Mouse (Mus musculus) midbrain, embryonic 12.5 days (tissue): ENCODE measurements around the gene Gm11983. TPM values are rescaled to one million over a fixed set of nuclear protein-coding genes. Genes with fewer than 3 reads are reported as not detected.

Experiments used
- polyA plus RNA-seq: library from polyadenylated mRNA; unstranded; fragments of >200 nt; fragmentation: Nextera tagmentation; extraction: Ambion mirVana; gene quantifications from 2 replicates; pipeline ENCODE4 v1.2.1, GENCODE M21; 2016

Gene Gm11983
- polyA plus RNA-seq, 1 experiment from 2014 or later = not detected

Other genes with a start within 250 kb of the Gm11983 start
- gene Nacad, start 231.6 kb downstream of the Gm11983 start, polyA plus RNA-seq = 83.4 and 88.5 TPM in 2 replicates
- gene Tbrg4, start 211.6 kb downstream of the Gm11983 start, polyA plus RNA-seq = 42.9 and 46.1 TPM in 2 replicates
- not detected in 2 replicates for gene Wap, start 199.0 kb downstream of the Gm11983 start, polyA plus RNA-seq
- 5.1 and 6.3 TPM in 2 replicates for gene Ramp3, start 179.1 kb downstream of the Gm11983 start, polyA plus RNA-seq
- 2.0 and 2.5 TPM in 2 replicates for gene Adcy1, start 225.8 kb upstream of the Gm11983 start, polyA plus RNA-seq